Mouse (Mus musculus) R1 (cell line): Measurements from ENCODE around the gene Prm3.

Experiments used
- DNase-seq: peaks from one replicate; pipeline ENCODE4 v3.0.0-alpha.2; 2018; ENCODE audit warnings: low read depth, low spot score

The Prm3 gene

GRCm38 (mm10) chr16:10796034-10796433, 5.3 kb upstream of the Prm3 start, which contains the start of gene Prm2:
Prm2 (minus strand) TSS chr16:10796134.
- no peak for DNase-seq

- no peak for DNase-seq
Observed at GRCm38 (mm10) chr16:10788866-10789265, 1.8 kb downstream of the Prm3 start.

DNA sequence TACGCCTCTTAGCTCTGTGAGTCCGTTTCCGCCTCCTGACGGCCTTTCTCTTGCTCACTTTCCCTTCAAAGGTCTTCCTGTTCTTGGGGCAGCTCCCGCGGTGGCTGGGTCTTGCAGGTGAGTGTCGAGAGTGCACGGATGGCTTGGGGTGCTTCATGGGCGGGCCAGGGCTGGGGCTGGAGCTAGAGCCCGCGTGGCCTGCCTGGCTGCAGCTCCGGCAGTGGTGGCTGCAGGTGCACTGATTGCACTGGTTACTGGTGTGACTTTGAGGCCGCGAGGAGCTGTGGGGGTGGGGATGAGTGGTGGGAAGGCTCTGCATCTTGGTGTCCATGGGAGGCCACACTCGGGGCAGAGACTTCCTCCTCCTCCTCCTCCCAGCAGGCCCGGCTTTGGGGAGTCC, 2.4 kb downstream of the Prm3 start, which contains the start of gene Tnp2:
Tnp2 (minus strand) TSS at position 390 of the 400 bp plus-strand sequence.
- DNase-seq: no peak

DNA sequence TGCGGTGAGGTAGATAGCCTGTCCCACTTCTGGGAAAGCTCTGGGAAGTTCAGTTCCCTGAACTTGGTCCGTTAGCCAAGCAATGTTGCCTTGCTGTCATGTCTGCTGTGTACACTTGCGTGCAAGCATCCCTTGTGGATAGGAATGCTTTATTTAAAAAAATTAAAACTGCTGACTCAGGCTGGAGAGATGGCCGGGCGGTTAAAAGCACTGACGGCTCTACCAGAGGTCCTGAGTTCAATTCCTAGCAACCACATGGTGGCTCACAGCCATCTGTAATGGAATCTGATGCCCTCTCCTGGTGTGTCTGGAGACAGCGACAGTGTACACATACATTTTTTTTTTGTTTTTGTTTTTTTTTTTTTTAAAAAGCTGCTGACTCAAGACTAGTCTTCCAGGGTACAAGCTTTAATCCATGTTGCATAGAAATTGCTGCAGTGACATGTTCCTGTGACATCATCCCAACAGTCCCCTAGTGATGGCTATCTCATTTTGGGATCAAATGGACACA, 3.1 kb downstream of the Prm3 start:
- no peak for DNase-seq

GRCm38 (mm10) chr16:10786782-10787547, 3.7 kb downstream of the Prm3 start:
- DNase-seq: no peak

GRCm38 (mm10) chr16:10786288-10786687, 4.4 kb downstream of the Prm3 start:
- peak; percentile 92 for DNase-seq

DNA sequence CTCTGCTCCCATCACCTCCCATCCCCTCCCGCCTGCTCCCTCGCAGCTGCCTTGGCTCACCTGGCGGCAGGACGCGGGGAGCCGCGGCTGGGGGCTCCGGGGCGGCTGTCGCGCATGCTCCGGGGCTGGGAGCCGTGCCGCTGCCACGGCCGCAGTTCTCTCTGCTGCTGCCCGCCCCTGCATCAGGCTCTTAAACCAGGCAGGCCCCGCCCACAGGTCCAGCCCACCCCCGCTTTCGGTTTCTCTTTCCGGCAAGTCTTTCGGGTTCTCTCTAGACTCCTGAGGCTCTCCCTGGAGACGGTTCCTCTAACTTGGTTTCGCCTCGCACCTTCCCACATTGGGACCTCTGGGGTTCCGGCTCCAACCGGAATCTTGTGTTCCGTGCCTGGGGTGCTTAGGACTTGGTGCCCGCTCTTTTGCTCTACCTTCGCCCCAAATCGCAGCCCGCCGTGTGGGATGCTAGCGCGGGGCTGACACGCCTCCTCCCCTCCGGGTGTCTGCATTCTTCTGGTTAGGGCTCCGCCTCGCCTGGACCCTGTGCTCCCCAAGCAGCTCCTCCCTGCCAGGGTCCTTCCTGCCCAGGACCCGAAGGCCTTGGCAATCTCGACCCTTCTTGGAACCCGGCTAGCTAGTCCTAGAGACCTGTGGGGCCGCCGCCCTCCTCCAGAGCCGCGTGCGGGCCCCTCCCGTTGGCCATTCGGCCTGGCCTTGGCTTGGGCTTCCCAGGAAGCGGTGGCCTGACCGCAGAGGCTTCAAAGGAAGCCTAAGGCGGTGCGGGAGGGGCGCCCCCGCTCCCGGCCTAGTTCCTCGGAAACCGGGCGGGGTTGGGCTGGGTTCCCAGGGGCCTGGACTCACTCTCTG, 5.1 kb downstream of the Prm3 start, which contains the start of gene Socs1:
Socs1 (minus strand) TSS at position 166 of the 861 bp plus-strand sequence.
- DNase-seq: peak; percentile 93

DNA sequence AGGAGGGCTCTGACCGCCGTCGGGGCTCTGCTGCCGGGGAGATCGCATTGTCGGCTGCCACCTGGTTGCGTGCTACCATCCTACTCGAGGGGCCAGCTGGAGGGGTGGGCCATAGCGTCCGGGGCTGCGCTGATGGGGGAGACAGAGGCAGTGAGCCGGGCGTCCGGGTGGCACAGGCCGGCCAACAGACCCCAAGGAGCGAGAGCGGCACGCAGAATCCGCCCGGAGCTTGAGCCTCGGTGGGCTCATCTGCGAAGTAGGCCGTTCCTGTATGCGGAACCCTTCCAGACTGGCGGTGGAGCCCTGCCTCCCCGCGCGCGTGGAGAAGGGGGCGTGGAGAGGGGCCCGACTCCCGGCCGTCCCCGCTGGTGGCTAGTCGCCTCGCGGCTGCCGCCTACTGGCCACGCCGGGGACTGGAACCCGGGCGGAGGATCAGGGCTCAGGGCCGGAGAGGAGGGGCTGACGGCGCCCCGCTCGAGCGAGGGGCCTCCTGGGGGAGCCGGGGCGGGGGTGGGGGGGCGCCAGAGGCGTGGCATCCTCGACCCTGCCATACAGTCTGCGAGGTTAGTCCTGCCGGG, 5.8 kb downstream of the Prm3 start:
- peak; percentile 90 for DNase-seq

DNA sequence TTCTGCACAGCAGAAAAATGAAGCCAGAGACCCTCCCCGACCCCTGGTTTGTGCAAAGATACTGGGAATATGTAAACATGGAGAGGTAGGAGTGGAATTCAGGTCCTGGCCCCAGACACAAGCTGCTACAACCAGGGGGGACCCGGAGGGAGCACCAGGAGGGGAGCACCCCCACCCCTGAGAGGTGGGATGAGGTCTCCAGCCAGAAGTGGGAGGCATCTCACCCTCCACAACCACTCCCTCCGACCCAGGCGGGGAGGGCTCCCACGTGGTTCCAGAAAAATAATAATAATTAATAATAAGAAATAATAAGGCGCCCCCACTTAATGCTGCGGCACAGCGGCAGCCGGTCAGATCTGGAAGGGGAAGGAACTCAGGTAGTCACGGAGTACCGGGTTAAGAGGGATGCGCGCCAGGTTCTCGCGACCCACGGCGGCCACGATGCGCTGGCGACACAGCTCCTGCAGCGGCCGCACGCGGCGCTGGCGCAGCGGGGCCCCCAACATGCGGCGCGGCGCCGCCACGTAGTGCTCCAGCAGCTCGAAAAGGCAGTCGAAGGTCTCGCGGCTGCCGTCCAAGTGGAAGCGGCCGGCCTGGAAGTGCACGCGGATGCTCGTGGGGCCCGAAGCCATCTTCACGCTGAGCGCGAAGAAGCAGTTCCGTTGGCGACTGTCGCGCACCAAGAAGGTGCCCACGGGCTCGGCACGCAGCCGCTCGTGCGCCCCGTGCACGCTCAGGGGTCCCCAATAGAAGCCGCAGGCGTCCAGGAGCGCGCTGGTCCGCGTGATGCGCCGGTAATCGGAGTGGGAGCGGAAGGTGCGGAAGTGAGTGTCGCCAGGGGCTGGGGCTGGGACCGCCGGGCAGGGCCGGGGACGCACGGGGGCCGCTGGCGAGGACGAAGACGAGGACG, 6.6 kb downstream of the Prm3 start:
- DNase-seq: peak; percentile 28

DNA sequence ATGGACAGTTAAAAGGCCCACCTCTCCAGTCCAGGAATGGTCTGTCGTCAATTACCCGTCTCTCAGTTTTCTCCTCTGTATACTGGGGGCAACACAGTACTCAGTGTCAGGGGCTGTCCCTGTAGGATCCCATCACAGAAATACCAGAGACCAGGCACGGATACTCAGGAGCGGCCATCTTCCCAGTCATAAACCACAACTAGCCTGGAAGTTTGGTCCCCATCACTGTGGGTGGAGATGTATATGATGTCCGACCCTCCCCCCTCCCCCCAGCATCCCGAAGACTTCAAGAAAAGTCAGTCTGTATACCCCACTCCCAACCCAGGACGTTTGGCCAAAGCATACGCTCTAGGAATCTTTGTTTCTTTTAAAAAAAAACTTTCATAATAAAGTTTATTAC, 7.3 kb downstream of the Prm3 start:
- DNase-seq: no peak

- DNase-seq: no peak
Observed at GRCm38 (mm10) chr16:10783152-10783434, 7.6 kb downstream of the Prm3 start.

GRCm38 (mm10) chr16:10782377-10783151, 8.2 kb downstream of the Prm3 start:
- no peak for DNase-seq

DNA sequence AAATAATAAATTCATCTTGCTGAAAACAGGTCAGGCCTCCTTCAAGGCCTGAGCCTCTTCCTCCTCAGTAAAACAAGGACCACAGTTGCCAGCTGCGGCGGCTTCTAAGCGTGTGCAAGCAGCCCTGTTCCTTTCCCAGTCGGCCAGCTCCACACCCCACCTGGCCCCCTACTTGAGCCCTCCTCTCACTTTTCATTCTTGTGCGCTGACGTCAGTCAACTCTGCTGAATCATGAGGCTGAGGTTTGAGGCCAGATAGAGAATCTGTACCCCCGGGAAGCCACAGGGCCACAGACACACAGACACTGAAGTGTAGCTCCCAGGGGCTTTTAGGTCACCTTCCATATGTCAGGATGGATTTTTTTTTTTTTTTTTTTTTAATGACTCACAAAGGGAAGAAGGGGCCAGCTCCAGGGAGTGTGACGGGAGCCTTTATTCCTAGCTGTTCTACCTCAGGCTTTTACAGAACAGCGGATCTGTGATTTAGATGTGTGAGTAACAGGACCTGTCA, 8.8 kb downstream of the Prm3 start:
- peak; percentile 39 for DNase-seq

DNA sequence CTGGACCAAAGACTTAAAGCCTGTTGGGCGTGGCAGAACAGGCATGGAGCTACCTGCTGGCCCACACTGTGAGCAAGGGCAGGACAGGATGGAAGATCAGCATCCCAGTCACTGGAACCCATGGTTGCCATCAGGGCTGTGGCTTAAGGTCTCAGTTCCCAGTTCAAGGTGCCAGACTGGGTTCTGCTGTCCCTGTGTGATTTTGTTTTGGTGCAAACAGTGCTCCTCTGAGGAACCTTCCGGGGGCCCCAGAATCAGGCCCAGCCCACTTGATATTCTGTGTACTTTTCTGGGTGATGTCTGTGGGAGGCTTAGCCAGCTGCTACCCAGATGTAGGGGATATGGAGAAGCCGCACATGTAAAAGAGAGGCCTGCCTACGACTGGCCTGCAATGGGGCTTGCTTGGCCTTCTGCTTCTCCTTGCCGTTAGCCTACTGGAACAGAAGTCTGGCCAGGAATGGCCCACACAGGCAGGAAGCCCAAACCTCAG, 10.0 kb downstream of the Prm3 start:
- DNase-seq: no peak

DNA sequence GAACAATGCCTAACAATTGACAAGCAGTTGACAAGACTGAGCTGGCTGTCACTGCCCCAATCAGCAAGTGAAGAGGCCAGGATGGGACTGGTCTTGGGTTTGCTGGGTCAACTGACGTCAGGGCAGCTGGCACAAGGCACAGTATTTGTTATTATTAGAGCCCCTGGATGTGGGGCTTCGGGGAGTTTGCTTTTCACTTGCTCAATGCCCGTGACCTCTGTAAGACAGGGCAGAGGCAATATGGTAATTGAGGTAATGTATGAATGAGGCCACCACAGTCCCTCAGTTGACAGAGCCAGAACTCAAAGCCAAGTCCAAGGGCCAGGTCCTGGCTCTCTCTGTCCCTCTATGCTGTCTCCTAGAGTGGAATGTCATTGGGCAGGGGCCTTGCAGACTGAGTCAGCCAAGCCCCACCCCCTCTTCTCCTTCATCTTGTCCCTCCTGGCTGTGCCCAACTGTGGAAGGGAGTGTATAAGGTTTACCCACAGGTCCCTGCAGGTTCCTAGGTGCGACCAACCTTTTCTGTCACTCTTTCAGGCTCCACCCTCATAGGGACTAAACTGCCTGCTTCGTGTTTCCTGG, 13.0 kb downstream of the Prm3 start:
- DNase-seq: no peak

DNA sequence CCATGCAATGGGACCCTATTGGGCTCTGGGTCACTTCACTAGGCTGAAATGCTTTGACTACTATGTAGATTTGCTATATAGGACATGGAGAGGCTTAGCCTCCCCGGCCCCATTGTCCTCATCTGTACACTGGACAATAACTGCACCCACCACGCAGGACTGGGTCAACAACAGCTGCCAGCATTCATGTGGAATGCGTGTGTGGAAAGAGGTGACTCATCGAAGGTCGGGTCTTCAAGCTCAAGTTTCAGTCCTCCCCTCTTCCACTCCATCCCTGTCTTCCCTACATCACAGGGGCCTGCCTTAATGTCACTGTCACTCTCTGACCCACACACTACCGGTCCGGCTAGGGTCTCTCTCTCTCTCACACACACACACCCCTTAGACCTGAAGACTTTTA, 14.4 kb downstream of the Prm3 start:
- no peak for DNase-seq

GRCm38 (mm10) chr16:10774726-10775125, 16.0 kb downstream of the Prm3 start:
- no peak for DNase-seq

GRCm38 (mm10) chr16:10773543-10773942, 17.2 kb downstream of the Prm3 start:
- no peak for DNase-seq

- DNase-seq: no peak
Observed at GRCm38 (mm10) chr16:10771769-10772510, 18.8 kb downstream of the Prm3 start.
